Mouse (Mus musculus): ENCODE data around the gene Klhl11. TPM values are rescaled to one million over a fixed set of nuclear protein-coding genes. Genes with fewer than 3 reads are reported as not detected.

The Klhl11 gene
- polyA plus RNA-seq, 1 experiment from 2014 or later: 13.1 TPM

DNA sequence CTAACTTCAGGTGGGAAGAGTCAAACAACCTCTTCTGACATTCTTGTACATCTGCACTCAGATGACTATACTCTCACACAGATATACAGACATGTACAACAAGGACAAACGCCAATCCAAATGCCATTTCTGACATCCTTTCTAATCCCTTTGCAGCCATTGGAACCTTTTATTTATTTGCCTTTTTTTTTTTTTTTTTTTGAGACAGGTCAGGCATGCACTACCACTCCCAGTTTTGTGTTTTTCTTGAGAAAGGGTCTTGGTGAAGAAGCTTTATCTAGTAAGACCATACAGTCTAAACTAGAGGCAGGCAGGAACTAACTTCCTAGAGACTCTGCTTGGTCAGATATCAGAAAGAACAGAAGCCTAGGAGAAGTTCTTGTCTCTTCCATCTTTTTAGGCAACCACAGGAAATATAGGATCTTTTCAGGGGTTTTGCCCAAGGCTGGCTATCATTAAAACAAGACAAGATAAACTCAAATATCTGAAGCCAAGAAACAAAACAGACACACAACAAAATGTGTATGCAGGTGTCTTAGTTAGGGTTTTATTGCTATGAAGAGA lies 7.2 kb downstream of the Klhl11 start:
- H3K4me1 ChIP-seq (replicated peaks): peaks cover 17% of the 10 kb centered on the region
- 97% methylated on average over 1 of the region's 1 CpGs for WGBS
- no peak overlapping the region for H3K27ac ChIP-seq
- peaks cover 31% of the 10 kb centered on the region for H3K36me3 ChIP-seq
- H3K27me3 ChIP-seq: no peaks in the 10 kb centered on the region
- no peak overlapping the region for H3K9ac ChIP-seq (replicated peaks)
- no peak overlapping the region for H3K4me2 ChIP-seq (replicated peaks)
- no peak overlapping the region for H3K4me3 ChIP-seq (replicated peaks)
- H3K9me3 ChIP-seq: no peaks in the 10 kb centered on the region
- no peak for ATAC-seq

DNA sequence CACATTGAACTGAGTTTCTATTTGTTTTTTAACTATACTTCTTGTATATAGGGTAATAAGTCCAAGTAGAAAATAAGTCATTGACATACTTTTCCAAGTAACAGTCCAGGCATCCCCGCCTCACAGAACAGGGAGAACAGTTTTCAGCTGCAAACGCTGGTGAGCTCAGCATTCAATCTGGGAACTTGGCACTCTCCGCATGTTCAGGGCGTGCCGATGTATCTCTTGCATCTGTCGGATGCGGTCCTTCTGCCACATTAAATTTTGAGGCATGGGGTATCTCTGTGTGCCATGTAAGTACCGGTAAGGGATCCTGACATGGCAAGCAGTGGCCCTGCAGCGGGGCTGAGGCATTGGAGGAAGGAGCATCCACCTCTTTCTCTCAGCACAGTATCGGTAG lies 9.8 kb downstream of the Klhl11 start:
- Histone ChIP-seq H3K27ac (no peak overlapping the region), H3K4me2 (replicated peaks) (no peak overlapping the region), H3K9ac (replicated peaks) (no peak overlapping the region), H3K9me3 (no peaks in the 10 kb centered on the region), H3K36me3 (peaks cover 41% of the 10 kb centered on the region), H3K4me3 (replicated peaks) (no peak overlapping the region), H3K4me1 (replicated peaks) (no peaks in the 10 kb centered on the region), H3K27me3 (no peaks in the 10 kb centered on the region)
- WGBS: 90% methylated on average over 10 of the region's 10 CpGs
- ATAC-seq: no peak

DNA sequence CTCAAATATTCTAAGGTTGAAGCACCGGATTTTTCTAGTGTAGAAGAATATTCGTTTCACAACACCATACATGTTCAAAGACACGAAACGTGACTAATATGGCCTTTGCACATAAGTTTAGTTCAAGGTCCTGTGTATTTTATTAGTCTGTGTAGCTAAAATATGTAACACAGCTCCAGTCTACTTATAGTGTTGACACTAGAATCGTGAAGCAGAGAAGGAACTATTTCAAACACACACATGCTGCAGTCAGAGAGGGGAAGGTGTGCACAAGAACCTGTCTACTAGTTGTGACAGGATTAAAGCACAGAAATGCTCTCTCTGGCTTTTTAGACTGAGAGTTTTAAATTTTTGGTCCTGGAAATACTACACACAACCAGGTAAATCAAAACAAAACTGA lies 14.8 kb downstream of the Klhl11 start:
- 93% methylated on average over 5 of the region's 5 CpGs for WGBS
- Histone ChIP-seq H3K4me1 (replicated peaks) (no peaks in the 10 kb centered on the region), H3K27me3 (no peaks in the 10 kb centered on the region), H3K4me2 (replicated peaks) (no peak overlapping the region), H3K4me3 (replicated peaks) (no peak overlapping the region), H3K9me3 (no peaks in the 10 kb centered on the region), H3K9ac (replicated peaks) (no peak overlapping the region), H3K27ac (no peak overlapping the region), H3K36me3 (peaks cover 43% of the 10 kb centered on the region)
- ATAC-seq: no peak

DNA sequence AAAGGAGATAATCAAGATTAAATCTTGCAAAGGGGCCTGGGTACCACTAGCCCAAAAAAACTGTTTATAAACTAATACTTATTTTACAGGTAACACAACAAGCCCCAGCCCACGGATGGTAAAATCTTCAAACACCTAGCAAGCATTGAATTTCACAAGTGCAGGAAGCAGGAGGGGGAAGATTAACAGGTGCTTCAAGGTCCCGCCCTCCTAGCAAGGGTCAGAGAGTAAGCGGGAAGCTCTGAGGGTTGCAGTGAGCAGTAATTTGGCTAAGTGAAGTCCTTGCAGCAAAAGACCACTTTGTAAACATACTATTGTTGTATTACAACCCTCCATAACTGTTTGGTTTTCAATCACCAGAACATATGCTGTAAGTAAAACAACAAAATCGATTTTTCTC lies 15.3 kb downstream of the Klhl11 start:
- Histone ChIP-seq H3K27me3 (no peaks in the 10 kb centered on the region), H3K36me3 (peaks cover 38% of the 10 kb centered on the region), H3K4me3 (replicated peaks) (no peak overlapping the region), H3K9me3 (no peaks in the 10 kb centered on the region; the same call in 1 of the 2 replicates), H3K4me2 (replicated peaks) (no peak overlapping the region), H3K27ac (no peak overlapping the region), H3K9ac (replicated peaks) (no peak overlapping the region), H3K4me1 (replicated peaks) (no peaks in the 10 kb centered on the region)
- 93% methylated on average over 4 of the region's 4 CpGs for WGBS
- no peak for ATAC-seq

DNA sequence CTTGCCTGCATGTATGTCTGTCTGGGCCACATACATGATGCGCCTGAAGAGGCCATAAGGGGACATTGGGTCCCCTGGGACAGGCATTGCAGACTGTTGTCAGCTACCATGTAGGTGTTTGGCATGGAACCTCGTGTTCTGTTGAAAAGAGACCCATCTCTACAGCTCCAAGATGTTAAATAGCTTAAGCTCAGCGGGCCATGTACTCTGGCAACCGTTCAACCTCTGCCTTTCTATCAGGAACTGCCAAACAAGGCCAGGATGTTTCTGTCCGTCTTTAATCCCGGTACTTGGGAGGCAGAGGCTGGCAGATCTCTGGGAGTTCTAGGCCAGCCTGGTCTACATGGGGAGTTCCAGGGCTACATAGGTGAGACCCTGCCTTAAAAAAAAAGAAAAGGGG lies 29.9 kb downstream of the Klhl11 start:
- no peak for ATAC-seq
- no peak overlapping the region for H3K4me2 ChIP-seq (replicated peaks)
- no peaks in the 10 kb centered on the region for H3K27me3 ChIP-seq
- H3K36me3 ChIP-seq: peaks cover under 1% of the 10 kb centered on the region; the same call in 1 of the 2 replicates
- WGBS: 88% methylated on average over 6 of the region's 6 CpGs
- peaks cover 18% of the 10 kb centered on the region for H3K4me1 ChIP-seq (replicated peaks)
- H3K9me3 ChIP-seq: no peaks in the 10 kb centered on the region
- no peak overlapping the region for H3K9ac ChIP-seq (replicated peaks)
- H3K27ac ChIP-seq: no peak overlapping the region
- H3K4me3 ChIP-seq (replicated peaks): no peak overlapping the region

DNA sequence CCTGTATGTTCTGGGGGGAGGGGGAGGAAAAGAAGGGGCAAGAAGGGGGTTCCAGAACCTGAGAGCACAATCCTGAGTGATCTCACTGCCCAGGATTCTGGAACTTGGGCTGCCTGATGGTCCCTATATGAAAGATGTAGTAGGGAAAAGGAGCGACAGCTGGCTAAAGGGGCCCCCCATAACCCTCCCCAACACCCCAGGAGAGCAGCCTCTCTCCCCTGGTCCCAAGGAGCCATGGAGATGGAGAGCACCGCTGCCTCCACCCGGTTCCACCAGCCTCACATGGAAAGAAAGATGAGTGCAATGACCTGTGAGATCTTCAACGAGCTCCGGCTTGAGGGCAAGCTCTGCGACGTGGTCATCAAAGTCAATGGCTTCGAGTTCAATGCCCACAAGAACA lies 30.7 kb downstream of the Klhl11 start, which contains the start of the genes Nt5c3b and Klhl10:
Nt5c3b (minus strand) TSS at position 12 of the 400 bp plus-strand sequence.
Klhl10 (plus strand) TSS at position 121 of the 400 bp plus-strand sequence.
- H3K4me1 ChIP-seq (replicated peaks): peaks cover 18% of the 10 kb centered on the region
- H3K4me3 ChIP-seq (replicated peaks): peak within 1 kb of the TSS; percentile 69
- no peaks in the 10 kb centered on the region for H3K9me3 ChIP-seq
- H3K4me2 ChIP-seq (replicated peaks): peak within 1 kb of the TSS; percentile 61
- H3K36me3 ChIP-seq: peaks cover 7% of the 10 kb centered on the region
- H3K27me3 ChIP-seq: no peaks in the 10 kb centered on the region
- H3K9ac ChIP-seq (replicated peaks): peak within 1 kb of the TSS; percentile 85
- WGBS: 84% methylated on average over 8 of the region's 8 CpGs
- ATAC-seq: no peak
- H3K27ac ChIP-seq: peak within 1 kb of the TSS; percentile 51

DNA sequence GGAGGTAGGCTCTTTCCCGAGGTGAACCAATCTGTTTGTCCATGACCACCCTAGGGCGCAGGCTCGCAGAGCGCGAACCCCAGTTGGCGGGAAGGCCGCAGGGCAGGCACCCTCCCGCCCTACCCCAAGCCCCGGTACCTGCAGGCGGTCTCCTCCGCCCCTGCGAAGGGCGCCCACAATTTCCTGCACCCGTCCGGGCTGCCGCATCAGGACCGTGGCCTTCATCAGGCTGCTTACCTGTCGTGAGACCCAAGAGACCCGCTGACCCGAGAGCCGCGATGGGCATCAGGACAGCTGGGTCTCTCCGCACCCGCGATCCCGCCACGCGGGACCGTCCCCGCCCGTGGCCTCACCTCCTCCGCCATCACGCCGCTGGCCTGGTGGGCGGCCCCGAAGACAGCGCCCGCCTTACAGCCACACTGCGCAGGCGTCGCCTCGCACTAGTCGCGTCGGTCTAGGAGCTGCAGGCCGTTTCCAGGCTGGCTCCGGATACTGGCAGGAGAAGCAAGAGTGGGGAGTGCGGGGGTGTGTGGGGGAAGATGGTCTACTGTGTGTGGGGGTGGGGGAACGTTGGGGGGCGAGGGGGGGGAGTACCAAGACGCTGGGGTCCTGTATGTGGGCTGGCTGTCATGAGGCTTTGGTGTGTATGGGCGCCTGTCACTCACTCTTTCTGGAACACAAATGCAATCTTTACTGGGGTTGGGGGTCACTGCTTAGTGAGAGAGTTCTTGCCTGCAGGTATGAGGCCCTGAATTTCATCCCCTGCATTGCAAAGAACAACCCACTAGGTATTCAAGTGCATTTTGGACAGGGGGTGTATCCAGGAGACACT lies 31.6 kb downstream of the Klhl11 start:
- ATAC-seq: peak; percentile 98
- H3K4me1 ChIP-seq (replicated peaks): peaks cover 20% of the 10 kb centered on the region
- WGBS: 1% methylated on average over 52 of the region's 52 CpGs
- H3K27me3 ChIP-seq: no peaks in the 10 kb centered on the region
- H3K36me3 ChIP-seq: peaks cover 16% of the 10 kb centered on the region
- H3K4me3 ChIP-seq (replicated peaks): peak overlapping the region; percentile 69
- no peaks in the 10 kb centered on the region for H3K9me3 ChIP-seq
- H3K9ac ChIP-seq (replicated peaks): peak overlapping the region; percentile 85
- peak overlapping the region; percentile 51 for H3K27ac ChIP-seq
- H3K4me2 ChIP-seq (replicated peaks): peak overlapping the region; percentile 61

DNA sequence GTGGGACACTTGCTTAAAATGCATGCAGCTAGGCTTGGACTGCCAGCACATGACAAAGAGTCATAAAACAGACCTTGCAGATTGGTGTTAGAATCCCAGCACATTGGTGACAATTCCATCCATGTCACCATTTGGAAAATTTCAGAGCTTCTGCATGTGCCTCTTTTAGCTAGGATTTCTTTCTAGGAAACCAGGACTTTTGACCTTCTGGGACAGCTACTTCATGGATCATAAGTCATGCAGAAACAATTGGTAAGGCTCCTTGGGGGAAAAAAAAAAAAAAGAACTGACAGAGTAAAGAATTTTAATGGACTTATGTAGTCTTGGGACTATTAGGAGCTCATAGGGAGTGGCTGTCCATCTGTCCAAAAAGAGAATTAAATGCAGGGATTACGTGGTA lies 34.6 kb downstream of the Klhl11 start:
- Histone ChIP-seq H3K36me3 (peaks cover 33% of the 10 kb centered on the region), H3K4me2 (replicated peaks) (no peak overlapping the region), H3K27me3 (no peaks in the 10 kb centered on the region), H3K9me3 (no peaks in the 10 kb centered on the region), H3K4me3 (replicated peaks) (no peak overlapping the region), H3K9ac (replicated peaks) (no peak overlapping the region), H3K27ac (no peak overlapping the region), H3K4me1 (replicated peaks) (peaks cover 22% of the 10 kb centered on the region)
- no peak for ATAC-seq
- 70% methylated on average over 1 of the region's 1 CpGs for WGBS

DNA sequence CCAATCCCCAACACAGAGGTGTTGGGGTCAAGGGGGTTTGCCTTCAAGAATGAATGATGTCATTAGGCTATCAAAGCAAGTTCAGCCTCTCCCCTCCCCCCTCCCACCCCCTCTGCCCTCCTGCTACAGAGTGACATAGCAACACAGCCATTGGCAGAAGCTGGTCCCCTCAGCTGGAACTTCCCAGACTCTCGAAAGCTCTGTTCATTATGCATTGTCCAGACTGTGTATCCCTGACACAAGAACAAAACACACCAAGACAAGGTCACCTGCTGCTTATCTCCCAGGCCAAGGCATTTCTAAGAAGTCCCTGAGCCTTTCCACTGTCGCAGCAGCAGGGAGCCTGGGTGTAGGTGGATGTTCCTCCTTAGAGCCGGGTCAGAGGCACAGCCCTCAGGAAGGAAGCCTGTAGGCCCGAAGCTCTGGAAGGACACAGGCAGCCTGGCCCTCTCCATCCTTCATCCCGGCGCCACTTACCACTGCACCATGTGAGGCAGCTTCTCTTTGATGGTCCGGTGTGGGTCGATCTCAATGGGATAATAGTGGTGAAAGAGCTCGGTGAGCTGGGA lies 36.8 kb downstream of the Klhl11 start:
- H3K4me2 ChIP-seq (replicated peaks): no peak overlapping the region
- no peaks in the 10 kb centered on the region for H3K27me3 ChIP-seq
- H3K36me3 ChIP-seq: peaks cover 43% of the 10 kb centered on the region
- H3K4me1 ChIP-seq (replicated peaks): peaks cover 16% of the 10 kb centered on the region
- no peaks in the 10 kb centered on the region for H3K9me3 ChIP-seq
- H3K4me3 ChIP-seq (replicated peaks): no peak overlapping the region
- H3K9ac ChIP-seq (replicated peaks): no peak overlapping the region
- no peak for ATAC-seq
- 20% methylated on average over 9 of the region's 9 CpGs for WGBS
- no peak overlapping the region for H3K27ac ChIP-seq

DNA sequence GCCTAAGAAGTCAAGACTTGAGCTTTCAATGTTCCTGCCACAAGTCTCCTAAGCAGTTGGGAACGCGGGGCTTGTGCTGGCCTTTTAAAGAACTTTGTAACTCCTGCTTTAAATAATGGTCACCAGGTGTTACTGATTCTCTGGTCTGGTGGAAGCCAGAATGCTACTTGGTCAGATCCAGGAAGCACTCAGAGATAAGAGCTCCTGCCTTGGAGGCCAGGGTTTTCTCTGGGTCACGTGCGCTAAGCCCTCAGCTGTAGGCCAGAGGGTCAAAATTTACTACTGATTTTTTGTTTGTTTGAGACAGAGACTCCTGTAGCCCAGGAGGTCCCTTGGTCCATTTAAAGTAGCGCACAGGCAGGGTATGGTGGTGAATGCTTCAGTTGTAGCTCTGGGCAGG lies 40.5 kb downstream of the Klhl11 start:
- Histone ChIP-seq H3K4me3 (replicated peaks) (no peak overlapping the region), H3K9ac (replicated peaks) (no peak overlapping the region), H3K4me2 (replicated peaks) (no peak overlapping the region), H3K27ac (no peak overlapping the region), H3K4me1 (replicated peaks) (peaks cover 4% of the 10 kb centered on the region; the same call in 1 of the 2 replicates), H3K9me3 (no peaks in the 10 kb centered on the region), H3K36me3 (peaks cover 57% of the 10 kb centered on the region), H3K27me3 (no peaks in the 10 kb centered on the region)
- no peak for ATAC-seq
- 98% methylated on average over 5 of the region's 5 CpGs for WGBS

DNA sequence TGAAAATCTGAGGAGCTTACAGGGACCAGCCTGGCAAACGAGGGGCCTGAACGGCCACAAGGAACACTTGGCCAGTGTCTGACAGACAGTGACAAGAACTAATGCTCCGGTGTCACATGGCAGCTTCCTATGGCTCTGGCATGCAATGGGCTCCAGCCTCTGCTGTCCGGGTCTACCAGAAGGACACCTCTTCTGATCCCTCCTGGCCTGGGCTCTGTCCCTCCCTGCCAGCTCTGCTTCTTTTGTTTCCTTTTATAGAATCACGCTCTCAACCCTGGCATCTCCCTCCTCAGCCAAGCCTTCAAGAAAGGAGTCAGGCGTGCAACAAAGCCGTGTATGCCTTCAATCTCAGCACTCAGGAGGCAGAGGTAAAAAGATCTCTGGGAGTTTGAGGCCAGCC lies 42.5 kb downstream of the Klhl11 start:
- Histone ChIP-seq H3K9me3 (no peaks in the 10 kb centered on the region), H3K4me3 (replicated peaks) (no peak overlapping the region), H3K4me2 (replicated peaks) (no peak overlapping the region), H3K36me3 (peaks cover 38% of the 10 kb centered on the region), H3K27ac (no peak overlapping the region), H3K27me3 (no peaks in the 10 kb centered on the region), H3K9ac (replicated peaks) (no peak overlapping the region), H3K4me1 (replicated peaks) (peaks cover 5% of the 10 kb centered on the region; the same call in 1 of the 2 replicates)
- 88% methylated on average over 7 of the region's 7 CpGs for WGBS
- ATAC-seq: no peak

DNA sequence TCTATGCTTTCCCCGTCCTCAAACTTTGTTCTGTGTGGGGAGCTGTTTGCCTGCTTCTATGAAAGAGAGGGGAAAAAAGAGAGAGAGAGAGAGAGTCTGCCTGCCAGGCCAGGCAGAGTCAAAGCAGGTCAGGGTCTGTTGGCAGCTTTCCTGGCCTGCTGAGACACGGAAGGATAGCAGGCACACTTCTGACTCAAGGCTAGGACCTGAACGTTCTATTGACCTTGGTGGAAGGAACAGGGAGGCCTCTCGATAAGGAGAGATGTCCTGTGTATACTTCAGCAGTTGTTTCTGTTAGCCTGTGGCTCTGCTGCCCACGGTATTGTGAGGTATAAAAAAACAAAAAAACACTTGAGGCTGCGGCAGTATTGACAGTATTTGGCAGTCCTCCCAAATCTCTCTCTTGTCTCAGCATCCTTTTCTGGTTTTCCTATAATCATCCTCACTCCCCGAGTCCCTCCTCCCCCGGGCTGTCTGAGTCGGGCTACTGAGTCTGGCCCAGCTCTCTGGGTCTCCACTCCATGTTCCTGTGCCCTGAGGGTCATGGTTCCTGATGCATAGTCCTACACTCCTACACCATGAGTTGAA lies 43.8 kb downstream of the Klhl11 start:
- Histone ChIP-seq H3K36me3 (peaks cover 37% of the 10 kb centered on the region), H3K27me3 (no peaks in the 10 kb centered on the region), H3K4me1 (replicated peaks) (peaks cover 5% of the 10 kb centered on the region; the same call in 1 of the 2 replicates), H3K9ac (replicated peaks) (no peak overlapping the region), H3K4me2 (replicated peaks) (no peak overlapping the region), H3K27ac (0 out of 2 replicates have a peak overlapping the region, but pooled peaks have one; percentile 5), H3K4me3 (replicated peaks) (no peak overlapping the region), H3K9me3 (no peaks in the 10 kb centered on the region)
- ATAC-seq: no peak
- WGBS: 73% methylated on average over 9 of the region's 9 CpGs

All from midbrain, embryonic 13.5 days (tissue).